Mouse (Mus musculus): ENCODE data around the gene Pros1. TPM values are rescaled to one million over a fixed set of nuclear protein-coding genes. Genes with fewer than 3 reads are reported as not detected.

Pros1 gene
- polyA plus RNA-seq, 1 experiment: 7.9 TPM

GRCm38 (mm10) chr16:62974926-62975325 lies 120.8 kb downstream of the Pros1 start:
- H3ac ChIP-seq (ENCODE audit: control insufficient read depth, insufficient read length): no peak overlapping the region
- H3K4me3 ChIP-seq: no peak overlapping the region
- H3K27me3 ChIP-seq (ENCODE audit: control insufficient read depth, insufficient read depth, insufficient read length): no peaks in the 10 kb centered on the region
- H3K36me3 ChIP-seq (ENCODE audit: control insufficient read depth, insufficient read depth): no peaks in the 10 kb centered on the region
- H3K79me2 ChIP-seq (ENCODE audit: control insufficient read depth, insufficient read depth): no peaks in the 10 kb centered on the region
- TF ChIP-seq TCF12 (IDR thresholded peaks at IDR 0.05; ENCODE audit: insufficient read depth, poor library complexity, severe bottlenecking) (no peak), MYOG (IDR thresholded peaks at IDR 0.05; ENCODE audit: control insufficient read depth in 1 of 3, insufficient read depth in 1 of 3, insufficient read length in 2 of 3, low read depth in 2 of 3) (no peak), MYOD1 (IDR thresholded peaks at IDR 0.05; ENCODE audit: control insufficient read depth in 1 of 3, insufficient read length in 2 of 3, low read depth in 2 of 3) (no peak), CEBPB (IDR thresholded peaks at IDR 0.05; ENCODE audit: insufficient read depth, poor library complexity, severe bottlenecking) (no peak), SRF (IDR thresholded peaks at IDR 0.05; ENCODE audit: control insufficient read depth, insufficient read length, low read depth) (no peak), E2F4 (IDR thresholded peaks at IDR 0.05; ENCODE audit: insufficient read depth) (no peak), MAX (IDR thresholded peaks at IDR 0.05; ENCODE audit: low read depth) (no peak), TCF3 (IDR thresholded peaks at IDR 0.05; ENCODE audit: insufficient read length, low read depth) (no peak), USF1 (IDR thresholded peaks at IDR 0.05; ENCODE audit: low read depth) (no peak), REST (IDR thresholded peaks at IDR 0.05; ENCODE audit: insufficient read depth, insufficient read length) (no peak), POLR2A (IDR thresholded peaks at IDR 0.05; ENCODE audit: insufficient read length, low read depth) (no peak)
- H3K4me2 ChIP-seq (ENCODE audit: low read depth): no peak overlapping the region

Other genes with a start within 250 kb of the Pros1 start
- gene Nsun3, start 67.5 kb upstream of the Pros1 start, polyA plus RNA-seq (2012; fragmentation: generic; extraction: Trizol): 3.1 TPM
- gene Stx19, start 39.6 kb upstream of the Pros1 start, polyA plus RNA-seq (2012; fragmentation: generic; extraction: Trizol): not detected
- gene Arl13b, start 7.3 kb upstream of the Pros1 start, polyA plus RNA-seq (2012; fragmentation: generic; extraction: Trizol): 5.3 TPM

All from myocyte (in vitro differentiated cells).